Mouse (Mus musculus): ENCODE measurements around the gene Ppip5k2. TPM values are rescaled to one million over a fixed set of nuclear protein-coding genes. Genes with fewer than 3 reads are reported as not detected.

Gene Ppip5k2
- total and polyA plus RNA-seq, 3 experiments = 10.0 to 94.3 (median 71.2) TPM

- ATAC-seq (ENCODE audit: extremely low read depth, insufficient number of reproducible peaks, low FRiP score, poor library complexity, severe bottlenecking) (no peak), DNase-seq (ENCODE audit: low spot score) (no peak)
- Histone ChIP-seq H3K9me3 (replicated peaks) (peaks cover 16% of the 10 kb centered on the region), H3K27me3 (ENCODE audit: insufficient read depth, low read length) (peaks cover 9% of the 10 kb centered on the region; the same call in 1 of the 2 replicates), H3K36me3 (replicated peaks) (peaks cover 2% of the 10 kb centered on the region), H3K4me1 (ENCODE audit: insufficient read depth, low read depth, low read length) (peaks cover 16% of the 10 kb centered on the region), H3K4me3 (ENCODE audit: low read depth, low read length) (no peak overlapping the region)
- TF ChIP-seq POLR2AphosphoS5 (IDR thresholded peaks at IDR 0.05; ENCODE audit: insufficient replicate concordance, low read depth, low read length) (no peak), TAL1 (conservative IDR thresholded peaks at IDR 0.05; ENCODE audit: low read depth, low read length) (no peak), CTCF (IDR thresholded peaks at IDR 0.05; ENCODE audit: low read depth, low read length) (no peak), GATA2 (IDR thresholded peaks at IDR 0.05; ENCODE audit: borderline replicate concordance, low read depth, low read length) (no peak), GATA1 (IDR thresholded peaks at IDR 0.05; ENCODE audit: borderline replicate concordance, low read length) (no peak)
Measured at GRCm38 (mm10) chr1:97657786-97658185, 112.4 kb downstream of the Ppip5k2 start.

- H3K4me1 ChIP-seq (ENCODE audit: insufficient read depth, low read depth, low read length) = peaks cover 16% of the 10 kb centered on the region
- peaks cover 2% of the 10 kb centered on the region for H3K36me3 ChIP-seq (replicated peaks)
- TF ChIP-seq GATA1 (IDR thresholded peaks at IDR 0.05; ENCODE audit: borderline replicate concordance, low read length) (no peak), POLR2AphosphoS5 (IDR thresholded peaks at IDR 0.05; ENCODE audit: insufficient replicate concordance, low read depth, low read length) (no peak), GATA2 (IDR thresholded peaks at IDR 0.05; ENCODE audit: borderline replicate concordance, low read depth, low read length) (no peak), TAL1 (conservative IDR thresholded peaks at IDR 0.05; ENCODE audit: low read depth, low read length) (no peak), CTCF (IDR thresholded peaks at IDR 0.05; ENCODE audit: low read depth, low read length) (no peak)
- DNase-seq (ENCODE audit: low spot score) (no peak), ATAC-seq (ENCODE audit: extremely low read depth, insufficient number of reproducible peaks, low FRiP score, poor library complexity, severe bottlenecking) (no peak)
- no peak overlapping the region for H3K4me3 ChIP-seq (ENCODE audit: low read depth, low read length)
- H3K27me3 ChIP-seq (ENCODE audit: insufficient read depth, low read length) = peaks cover 9% of the 10 kb centered on the region; the same call in 1 of the 2 replicates
- H3K9me3 ChIP-seq (replicated peaks) = peaks cover 16% of the 10 kb centered on the region
Measured at GRCm38 (mm10) chr1:97657201-97657600, 113.0 kb downstream of the Ppip5k2 start.

Other genes starting within 250 kb of the Ppip5k2 start
- gene D1Ertd622e, start 108.3 kb downstream of the Ppip5k2 start, total RNA-seq (2014; fragmentation: Nextera tagmentation) = 3.8 and 6.5 TPM in 2 replicates
- 12.4 and 14.5 TPM in 2 replicates for gene D1Ertd622e, start 108.3 kb downstream of the Ppip5k2 start, total RNA-seq (2017)
- 1.2 and 2.6 TPM in 2 replicates for gene D1Ertd622e, start 108.3 kb downstream of the Ppip5k2 start, polyA plus RNA-seq (2012)
- gene Gin1, start 239 bp downstream of the Ppip5k2 start, total RNA-seq (2014; fragmentation: Nextera tagmentation) = 55.7 and 59.8 TPM in 2 replicates
- 27.2 and 27.6 TPM in 2 replicates for gene Gin1, start 239 bp downstream of the Ppip5k2 start, total RNA-seq (2017)
- 1.8 and 2.3 TPM in 2 replicates for gene Gin1, start 239 bp downstream of the Ppip5k2 start, polyA plus RNA-seq (2012)